Mouse (Mus musculus) spleen, adult 2 months (tissue): ENCODE data around the gene Ppp2r1b. TPM values are rescaled to one million over a fixed set of nuclear protein-coding genes. Genes with fewer than 3 reads are reported as not detected.

Experiments
- DNase-seq, 2 experiments: peaks; one replicate each; pipeline versions ENCODE4 v3.0.0 to v3.0.0-alpha.2; 2012 to 2021; ENCODE audit warnings: low spot score in 2 of 2, low read depth in 1 of 2
- H3K27ac ChIP-seq: fragments of 200-500 bp; 2 replicates; pipeline ENCODE4 v1.5.1; 2012; ENCODE audit warnings: low read length, inconsistent platforms; ENCODE audit not compliant: insufficient read depth
- H3K27me3 ChIP-seq: fragments of 200-500 bp; 2 replicates; pipeline ENCODE4 v1.6.1; 2012; ENCODE audit warnings: mild to moderate bottlenecking, moderate library complexity, low read length, inconsistent platforms; ENCODE audit not compliant: control insufficient read depth, insufficient read depth
- H3K36me3 ChIP-seq: fragments of 200-500 bp; 2 replicates; pipeline ENCODE4 v1.6.1; 2012; ENCODE audit warnings: mild to moderate bottlenecking, low read length, inconsistent platforms; ENCODE audit not compliant: control insufficient read depth, insufficient read depth
- H3K4me1 ChIP-seq: fragments of 200-500 bp; 2 replicates; pipeline ENCODE4 v1.6.1; 2011; ENCODE audit warnings: inconsistent platforms; ENCODE audit not compliant: control insufficient read depth, insufficient read depth, insufficient read length
- H3K4me3 ChIP-seq: fragments of 200-500 bp; 2 replicates; pipeline ENCODE4 v1.5.1; 2011; ENCODE audit warnings: mild to moderate bottlenecking, inconsistent platforms; ENCODE audit not compliant: insufficient read depth, insufficient read length; ENCODE audit errors: extremely low read depth
- CTCF ChIP-seq: fragments of 200-500 bp; IDR thresholded peaks from 2 replicates; pipeline ENCODE4 v1.5.1; 2011; ENCODE audit warnings: mild to moderate bottlenecking, inconsistent platforms; ENCODE audit not compliant: insufficient read depth, insufficient read length, insufficient replicate concordance; ENCODE audit errors: extremely low read depth
- POLR2A ChIP-seq: fragments of 200-500 bp; IDR thresholded peaks from 2 replicates; pipeline ENCODE4 v1.6.1; 2011; ENCODE audit warnings: low read depth, low read length, inconsistent platforms
- WGBS: fragments of 180-500 bp; shearing (Covaris S2); methylation state at CpG from one replicate; pipeline ENCODE4 v1.1.7; 2018; 5-methylcytosine and 5-hydroxymethylcytosine counted together
- polyA plus RNA-seq: library from polyadenylated mRNA; depleted of rRNA; stranded (reverse); fragments of >200 nt; gene quantifications from 2 replicates; pipeline ENCODE4 v1.2.3, GENCODE M21; 2012

Ppp2r1b gene
- polyA plus RNA-seq, 1 experiment = 10.2 TPM

GRCm38 (mm10) chr9:50854376-50854775, 9.3 kb downstream of the Ppp2r1b start:
- WGBS = 61% methylated on average over 8 of the region's 8 CpGs
- Histone ChIP-seq H3K27ac (no peak overlapping the region), H3K4me3 (no peak overlapping the region), H3K36me3 (no peaks in the 10 kb centered on the region), H3K27me3 (no peaks in the 10 kb centered on the region), H3K4me1 (no peaks in the 10 kb centered on the region)
- no peak for DNase-seq
- no peak for TF ChIP-seq POLR2A
- no peak for TF ChIP-seq CTCF

GRCm38 (mm10) chr9:50855133-50855766, 10.1 kb downstream of the Ppp2r1b start:
- no peak for DNase-seq
- H3K36me3 ChIP-seq = peaks cover 2% of the 10 kb centered on the region; the same call in 1 of the 2 replicates
- no peak overlapping the region for H3K4me3 ChIP-seq
- no peaks in the 10 kb centered on the region for H3K4me1 ChIP-seq
- H3K27me3 ChIP-seq = no peaks in the 10 kb centered on the region
- WGBS = 76% methylated on average over 5 of the region's 5 CpGs
- no peak overlapping the region for H3K27ac ChIP-seq
- TF ChIP-seq POLR2A (no peak), CTCF (no peak)

- H3K4me1 ChIP-seq = no peaks in the 10 kb centered on the region
- WGBS = 79% methylated on average over 5 of the region's 5 CpGs
- no peak for DNase-seq
- TF ChIP-seq POLR2A (no peak), CTCF (no peak)
- no peaks in the 10 kb centered on the region for H3K27me3 ChIP-seq
- H3K27ac ChIP-seq = 0 out of 2 replicates have a peak overlapping the region, but pooled peaks have one; percentile 27
- H3K4me3 ChIP-seq = no peak overlapping the region
- H3K36me3 ChIP-seq = peaks cover 2% of the 10 kb centered on the region; the same call in 1 of the 2 replicates
Measured at GRCm38 (mm10) chr9:50855780-50856179, 10.7 kb downstream of the Ppp2r1b start.

- peak; percentile 61 to 90 for DNase-seq
- Histone ChIP-seq H3K36me3 (peaks cover 8% of the 10 kb centered on the region; the same call in 1 of the 2 replicates), H3K27me3 (no peaks in the 10 kb centered on the region), H3K27ac (peak overlapping the region; percentile 49; the same call in 1 of the 2 replicates), H3K4me3 (peak overlapping the region; percentile 95), H3K4me1 (no peaks in the 10 kb centered on the region)
- no peak for TF ChIP-seq CTCF
- peak; percentile 54 for TF ChIP-seq POLR2A
- WGBS = 1% methylated on average over 43 of the region's 45 CpGs
Measured at GRCm38 (mm10) chr9:50856341-50857081, 11.4 kb downstream of the Ppp2r1b start.

GRCm38 (mm10) chr9:50857082-50857641, 12.1 kb downstream of the Ppp2r1b start:
- H3K27ac ChIP-seq = peak overlapping the region; percentile 49; the same call in 1 of the 2 replicates
- no peaks in the 10 kb centered on the region for H3K4me1 ChIP-seq
- H3K4me3 ChIP-seq = peak overlapping the region; percentile 95
- DNase-seq = no peak
- no peak for TF ChIP-seq CTCF
- TF ChIP-seq POLR2A = no peak
- peaks cover 14% of the 10 kb centered on the region for H3K36me3 ChIP-seq
- 0% methylated on average over 42 of the region's 46 CpGs for WGBS
- H3K27me3 ChIP-seq = no peaks in the 10 kb centered on the region

- TF ChIP-seq POLR2A = no peak
- no peak for TF ChIP-seq CTCF
- WGBS = 97% methylated on average over 6 of the region's 6 CpGs
- peaks cover 23% of the 10 kb centered on the region for H3K36me3 ChIP-seq
- H3K4me3 ChIP-seq = no peak overlapping the region
- no peaks in the 10 kb centered on the region for H3K27me3 ChIP-seq
- no peaks in the 10 kb centered on the region for H3K4me1 ChIP-seq
- no peak for DNase-seq
- H3K27ac ChIP-seq = no peak overlapping the region
Measured at GRCm38 (mm10) chr9:50858681-50859080, 13.6 kb downstream of the Ppp2r1b start.
